Mouse (Mus musculus) erythroblast, embryonic 14.5 days (primary cell): Measurements from ENCODE around the gene Sorcs3. TPM values are rescaled to one million over a fixed set of nuclear protein-coding genes. Genes with fewer than 3 reads are reported as not detected.

Source experiments
- H3K27me3 ChIP-seq: 2 replicates; pipeline ENCODE4 v1.6.1; 2012; ENCODE audit warnings: inconsistent platforms; ENCODE audit not compliant: control insufficient read depth
- H3K36me3 ChIP-seq: 2 replicates; pipeline ENCODE4 v1.6.1; 2012; ENCODE audit warnings: mild to moderate bottlenecking, inconsistent platforms; ENCODE audit not compliant: control insufficient read depth
- H3K4me1 ChIP-seq: 2 replicates; pipeline ENCODE4 v1.6.1; 2012; ENCODE audit warnings: inconsistent platforms; ENCODE audit not compliant: control insufficient read depth
- H3K4me3 ChIP-seq: replicated peaks from 2 replicates; pipeline ENCODE3; 2012; ENCODE audit warnings: moderate library complexity, mild to moderate bottlenecking, inconsistent platforms
- H3K9me3 ChIP-seq: 2 replicates; pipeline ENCODE4 v1.6.1; 2012; ENCODE audit warnings: low read length, inconsistent platforms, mixed read lengths; ENCODE audit not compliant: control insufficient read depth
- GATA1 ChIP-seq: IDR thresholded peaks from 2 replicates; pipeline ENCODE4 v1.6.1; 2012; ENCODE audit warnings: low read length, inconsistent platforms, mixed read lengths
- TAL1 ChIP-seq: IDR thresholded peaks from 3 replicates; pipeline ENCODE4 v1.6.1; 2012; ENCODE audit warnings: low read length, inconsistent platforms, mixed read lengths
- polyA plus RNA-seq: library from polyadenylated mRNA; stranded (reverse); fragments of >175 nt; gene quantifications from 2 replicates; pipeline ENCODE4 v1.2.3, GENCODE M21; 2012

The Sorcs3 gene
- polyA plus RNA-seq, 1 experiment: not detected

GRCm38 (mm10) chr19:48686369-48686768, 480.5 kb downstream of the Sorcs3 start:
- Histone ChIP-seq H3K9me3 (peaks cover 14% of the 10 kb centered on the region), H3K4me1 (no peaks in the 10 kb centered on the region), H3K4me3 (no peak overlapping the region), H3K36me3 (no peaks in the 10 kb centered on the region), H3K27me3 (no peaks in the 10 kb centered on the region)
- TF ChIP-seq GATA1 (no peak), TAL1 (no peak)

- no peaks in the 10 kb centered on the region for H3K4me1 ChIP-seq
- no peaks in the 10 kb centered on the region for H3K36me3 ChIP-seq
- TF ChIP-seq TAL1: no peak
- TF ChIP-seq GATA1: no peak
- H3K9me3 ChIP-seq: peaks cover 14% of the 10 kb centered on the region; the same call in 1 of the 2 replicates
- no peak overlapping the region for H3K4me3 ChIP-seq
- no peaks in the 10 kb centered on the region for H3K27me3 ChIP-seq
Measured at GRCm38 (mm10) chr19:48700111-48700658, 494.4 kb downstream of the Sorcs3 start.

GRCm38 (mm10) chr19:48703763-48704162, 497.9 kb downstream of the Sorcs3 start:
- no peaks in the 10 kb centered on the region for H3K27me3 ChIP-seq
- no peak overlapping the region for H3K4me3 ChIP-seq
- TF ChIP-seq GATA1: no peak
- TF ChIP-seq TAL1: no peak
- no peaks in the 10 kb centered on the region for H3K4me1 ChIP-seq
- peaks cover 18% of the 10 kb centered on the region; the same call in 1 of the 2 replicates for H3K9me3 ChIP-seq
- H3K36me3 ChIP-seq: no peaks in the 10 kb centered on the region

- no peaks in the 10 kb centered on the region for H3K27me3 ChIP-seq
- TF ChIP-seq GATA1 (no peak), TAL1 (no peak)
- H3K9me3 ChIP-seq: peaks cover 10% of the 10 kb centered on the region
- H3K4me1 ChIP-seq: no peaks in the 10 kb centered on the region
- no peaks in the 10 kb centered on the region for H3K36me3 ChIP-seq
- no peak overlapping the region for H3K4me3 ChIP-seq
Measured at GRCm38 (mm10) chr19:48706267-48706923, 500.6 kb downstream of the Sorcs3 start.

GRCm38 (mm10) chr19:48706924-48707320, 501.1 kb downstream of the Sorcs3 start:
- H3K27me3 ChIP-seq: no peaks in the 10 kb centered on the region
- H3K9me3 ChIP-seq: peaks cover 10% of the 10 kb centered on the region
- H3K36me3 ChIP-seq: no peaks in the 10 kb centered on the region
- H3K4me1 ChIP-seq: no peaks in the 10 kb centered on the region
- no peak for TF ChIP-seq GATA1
- TF ChIP-seq TAL1: no peak
- no peak overlapping the region for H3K4me3 ChIP-seq

GRCm38 (mm10) chr19:48725851-48726419, 520.1 kb downstream of the Sorcs3 start:
- no peak overlapping the region for H3K4me3 ChIP-seq
- no peaks in the 10 kb centered on the region for H3K36me3 ChIP-seq
- peaks cover 15% of the 10 kb centered on the region for H3K9me3 ChIP-seq
- no peak for TF ChIP-seq GATA1
- no peak for TF ChIP-seq TAL1
- H3K27me3 ChIP-seq: no peaks in the 10 kb centered on the region
- H3K4me1 ChIP-seq: no peaks in the 10 kb centered on the region

- H3K4me1 ChIP-seq: no peaks in the 10 kb centered on the region
Measured at GRCm38 (mm10) chr19:48727048-48727447, 521.2 kb downstream of the Sorcs3 start.

GRCm38 (mm10) chr19:48727601-48728000, 521.8 kb downstream of the Sorcs3 start:
- Histone ChIP-seq H3K36me3 (no peaks in the 10 kb centered on the region), H3K4me3 (no peak overlapping the region), H3K4me1 (no peaks in the 10 kb centered on the region), H3K27me3 (no peaks in the 10 kb centered on the region), H3K9me3 (peaks cover 24% of the 10 kb centered on the region)
- TF ChIP-seq TAL1: no peak
- TF ChIP-seq GATA1: no peak

More at GRCm38 (mm10) chr19:48727048-48727447, 521.2 kb downstream of the Sorcs3 start:
- H3K9me3 ChIP-seq: peaks cover 21% of the 10 kb centered on the region
- H3K4me3 ChIP-seq: no peak overlapping the region
- no peaks in the 10 kb centered on the region for H3K27me3 ChIP-seq
- TF ChIP-seq TAL1 (no peak), GATA1 (no peak)
- H3K36me3 ChIP-seq: no peaks in the 10 kb centered on the region

GRCm38 (mm10) chr19:48731731-48732130, 525.9 kb downstream of the Sorcs3 start:
- H3K9me3 ChIP-seq: peaks cover 25% of the 10 kb centered on the region
- H3K4me1 ChIP-seq: no peaks in the 10 kb centered on the region
- no peaks in the 10 kb centered on the region for H3K27me3 ChIP-seq
- TF ChIP-seq GATA1 (no peak), TAL1 (no peak)
- no peaks in the 10 kb centered on the region for H3K36me3 ChIP-seq
- H3K4me3 ChIP-seq: no peak overlapping the region
